Mouse (Mus musculus): ENCODE results near the gene Ddx46.
A peak's percentile ranks its signal among the peaks of the same experiment; 100 is the strongest.
"Not testable (repeated sequence)": the region's sequence is repeated elsewhere in the genome, so short reads cannot be mapped to it uniquely, and the experiment has no call there.

Ddx46 gene

DNA sequence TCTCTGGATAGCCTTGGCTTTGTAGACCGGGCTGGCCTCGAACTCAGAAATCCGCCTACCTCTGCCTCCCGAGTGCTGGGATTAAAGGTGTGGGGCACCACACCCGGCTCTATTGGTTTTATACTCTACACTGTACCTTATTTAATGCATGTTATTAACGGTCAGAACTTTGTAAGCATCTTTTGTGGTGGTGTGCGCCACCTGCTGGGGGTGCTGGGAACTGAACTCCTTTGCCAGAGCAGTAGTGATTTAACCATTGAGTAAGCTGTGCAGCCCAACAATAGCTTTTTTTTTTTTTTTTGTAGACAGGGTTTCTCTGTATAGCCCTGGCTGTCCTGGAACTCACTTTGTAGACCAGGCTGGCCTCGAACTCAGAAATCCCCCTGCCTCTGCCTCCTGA is 5.7 kb downstream of the Ddx46 start:
- peak; percentile 85 for DNase-seq

DNA sequence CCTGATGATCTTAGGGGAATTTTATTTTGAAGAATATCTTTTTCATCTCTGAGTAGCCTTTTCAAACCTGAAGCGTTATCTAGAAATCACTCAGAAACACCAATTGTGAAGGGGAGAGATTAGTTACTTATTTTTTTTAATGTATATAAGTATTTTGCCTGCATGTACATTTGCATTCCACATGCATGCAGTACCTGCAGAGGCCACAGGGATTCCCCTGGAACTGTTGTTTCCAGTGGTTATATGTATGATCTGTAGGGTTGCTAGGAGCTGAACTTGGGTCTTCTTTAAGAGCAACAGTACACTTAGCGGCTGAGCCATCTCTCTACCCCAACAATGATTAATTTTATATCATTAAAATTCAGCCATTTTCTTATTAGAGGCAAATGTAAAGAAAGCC is 9.7 kb downstream of the Ddx46 start:
- peak; percentile 25 for DNase-seq

DNA sequence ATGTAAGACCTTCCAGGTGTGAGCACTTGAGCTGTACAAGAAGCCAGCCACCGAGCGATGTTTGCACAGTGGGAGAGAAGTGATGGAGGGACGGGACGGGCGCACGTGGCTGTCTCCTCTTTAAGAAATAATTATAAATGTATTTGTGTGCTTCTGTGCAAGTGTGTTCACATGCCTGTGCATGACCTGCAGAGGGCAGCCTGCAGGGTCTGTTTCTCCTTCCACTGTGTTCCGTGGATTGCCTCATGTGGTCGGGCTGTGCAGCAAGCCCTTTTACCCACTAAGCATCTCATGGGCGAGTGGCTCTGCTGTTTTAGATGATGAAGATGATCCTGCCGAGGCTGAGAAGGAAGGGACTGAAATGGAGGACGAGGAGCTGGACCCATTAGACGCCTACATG is 15.3 kb downstream of the Ddx46 start:
- peak; percentile 8 for DNase-seq

DNA sequence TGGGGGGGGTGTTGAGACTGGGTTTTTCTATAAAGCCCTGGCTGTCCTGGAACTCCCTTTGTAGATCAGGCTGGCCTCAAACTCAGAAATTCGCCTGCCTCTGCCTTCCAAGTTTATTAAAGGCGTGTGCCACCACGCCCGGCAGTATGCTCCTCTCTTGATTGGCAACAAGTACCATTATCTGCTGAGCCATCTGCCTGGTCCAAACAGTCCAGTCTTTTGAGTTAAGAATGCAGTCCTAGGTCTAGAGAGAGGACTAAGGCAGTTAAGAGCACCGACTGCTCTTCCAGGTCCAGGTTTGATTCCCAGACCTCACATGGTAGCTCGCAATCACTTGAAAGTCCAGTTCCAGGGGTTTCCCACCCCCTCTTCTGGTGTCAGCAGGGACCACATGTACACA is 16.2 kb downstream of the Ddx46 start:
- DNase-seq: no peak

DNA sequence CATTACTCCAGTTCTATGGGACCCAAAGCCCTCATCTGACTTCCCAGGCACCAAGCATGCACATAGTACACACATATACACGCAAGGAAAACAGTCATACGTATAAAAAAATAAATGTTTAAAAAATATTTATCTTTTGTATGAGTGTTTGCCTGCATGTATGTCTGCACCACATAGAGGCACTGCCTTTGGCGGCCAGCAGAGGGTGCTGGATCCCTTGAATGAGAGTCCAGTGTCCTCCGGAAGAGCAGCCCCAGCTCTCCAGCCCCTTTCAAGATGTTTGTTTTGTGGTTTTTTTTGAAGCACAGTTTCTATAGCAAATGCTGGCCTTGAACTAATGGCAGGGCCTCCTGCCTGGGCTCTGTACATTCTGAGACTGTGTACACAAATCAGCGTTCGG is 33.7 kb downstream of the Ddx46 start:
- DNase-seq: peak; percentile 58

DNA sequence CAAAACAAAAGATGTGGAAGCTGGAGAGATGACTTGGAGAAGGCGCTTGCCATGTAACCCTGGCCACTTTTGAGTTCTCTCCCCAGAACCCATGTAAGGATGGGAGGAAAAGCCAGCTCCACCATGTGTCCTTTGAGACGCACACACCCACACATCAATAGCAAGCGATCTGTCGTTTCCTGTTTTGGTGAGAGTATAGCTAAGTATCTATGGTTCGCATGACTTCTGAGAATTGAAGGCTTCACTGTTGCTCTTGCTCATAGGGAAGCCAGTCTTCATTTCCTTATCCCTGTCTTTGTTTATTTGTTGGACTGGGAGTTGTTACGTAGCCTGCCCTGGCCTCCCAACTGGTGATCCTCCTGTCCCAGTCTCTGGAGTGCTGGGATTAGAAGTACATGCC is 37.9 kb downstream of the Ddx46 start:
- DNase-seq: no peak

DNA sequence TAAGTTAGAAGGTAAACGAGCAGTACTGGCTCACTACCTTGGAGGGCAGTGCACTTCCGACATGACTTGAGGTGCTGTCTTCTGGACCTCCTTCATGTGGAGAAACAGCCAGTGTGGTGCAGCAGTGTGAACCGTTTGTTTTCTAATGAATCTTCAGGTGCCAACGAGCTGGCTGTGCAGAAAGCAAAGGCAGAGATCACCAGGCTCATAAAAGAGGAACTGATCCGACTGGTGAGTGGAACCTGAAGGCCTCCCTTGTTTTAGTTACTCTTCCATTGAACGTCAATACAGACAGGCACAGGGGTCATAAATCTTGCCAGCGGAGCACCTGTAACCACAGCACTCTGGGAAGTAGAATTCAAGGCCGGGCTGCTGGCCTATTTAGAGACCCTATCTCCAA is 42.5 kb downstream of the Ddx46 start:
- DNase-seq: no peak

DNA sequence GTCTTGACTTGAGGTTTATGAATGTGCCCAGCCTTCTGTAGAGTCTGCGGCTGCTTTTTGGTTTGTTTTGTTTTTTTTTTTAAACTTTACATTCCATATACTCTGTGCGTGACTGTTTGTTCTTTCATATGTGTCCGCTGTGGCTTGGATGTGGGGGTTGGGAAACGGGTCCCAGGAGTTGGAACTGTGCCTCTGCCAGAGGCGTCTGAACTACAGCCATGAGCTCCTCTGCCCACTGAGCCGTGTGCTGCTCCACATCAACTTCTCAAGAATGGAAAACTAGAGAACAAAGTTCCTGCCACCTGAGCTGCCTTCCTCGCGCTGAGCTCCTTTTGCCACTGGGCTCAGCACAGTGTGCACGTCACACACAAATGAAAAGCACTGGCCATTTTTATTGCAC is 47.4 kb downstream of the Ddx46 start:
- DNase-seq: no peak

DNA sequence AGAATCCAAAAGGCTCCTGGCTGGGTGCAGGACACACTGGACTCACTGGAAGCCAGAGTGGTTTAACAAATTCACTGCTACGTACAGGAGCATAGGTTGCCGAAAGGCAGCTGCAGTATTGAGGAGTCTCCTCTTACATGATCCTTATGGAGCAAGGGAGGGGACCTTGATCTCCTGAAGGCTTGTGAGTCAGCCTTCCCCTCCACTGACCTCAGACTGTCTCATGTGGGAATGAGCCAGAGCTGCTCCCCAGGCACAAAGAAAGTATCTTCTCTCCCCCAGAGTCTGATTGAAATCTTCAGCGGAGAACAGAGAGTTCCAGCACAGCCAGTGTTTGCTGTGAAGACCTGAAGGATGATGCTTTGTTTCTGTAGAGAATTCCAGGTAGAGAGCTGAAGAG is 48.8 kb downstream of the Ddx46 start:
- no peak for DNase-seq

DNA sequence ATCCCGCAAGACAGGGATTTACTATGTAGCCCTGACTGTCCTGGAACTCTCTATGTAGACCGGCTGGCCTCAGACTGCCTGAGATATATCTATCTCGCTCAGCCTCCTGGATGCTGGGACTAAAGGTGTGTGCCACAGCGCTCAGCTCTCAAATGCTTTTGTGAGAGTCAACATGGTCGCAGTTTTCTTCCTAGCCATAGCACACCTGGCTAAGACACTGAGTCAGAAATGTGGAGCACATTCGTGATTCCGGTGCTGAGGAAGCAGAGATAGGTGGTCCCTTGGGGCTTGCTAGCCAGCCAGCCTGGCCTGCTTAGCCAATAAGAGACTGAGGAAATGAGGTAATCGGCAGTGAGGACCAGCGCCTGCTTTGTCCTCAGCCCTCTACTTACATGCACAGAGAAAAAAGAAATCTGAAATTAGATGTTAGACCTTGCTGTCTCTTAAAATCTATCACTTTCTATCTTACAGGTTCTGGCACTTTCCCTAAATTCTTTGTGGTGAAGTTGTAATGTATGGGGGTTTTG is 51.3 kb downstream of the Ddx46 start:
- no peak for DNase-seq

DNA sequence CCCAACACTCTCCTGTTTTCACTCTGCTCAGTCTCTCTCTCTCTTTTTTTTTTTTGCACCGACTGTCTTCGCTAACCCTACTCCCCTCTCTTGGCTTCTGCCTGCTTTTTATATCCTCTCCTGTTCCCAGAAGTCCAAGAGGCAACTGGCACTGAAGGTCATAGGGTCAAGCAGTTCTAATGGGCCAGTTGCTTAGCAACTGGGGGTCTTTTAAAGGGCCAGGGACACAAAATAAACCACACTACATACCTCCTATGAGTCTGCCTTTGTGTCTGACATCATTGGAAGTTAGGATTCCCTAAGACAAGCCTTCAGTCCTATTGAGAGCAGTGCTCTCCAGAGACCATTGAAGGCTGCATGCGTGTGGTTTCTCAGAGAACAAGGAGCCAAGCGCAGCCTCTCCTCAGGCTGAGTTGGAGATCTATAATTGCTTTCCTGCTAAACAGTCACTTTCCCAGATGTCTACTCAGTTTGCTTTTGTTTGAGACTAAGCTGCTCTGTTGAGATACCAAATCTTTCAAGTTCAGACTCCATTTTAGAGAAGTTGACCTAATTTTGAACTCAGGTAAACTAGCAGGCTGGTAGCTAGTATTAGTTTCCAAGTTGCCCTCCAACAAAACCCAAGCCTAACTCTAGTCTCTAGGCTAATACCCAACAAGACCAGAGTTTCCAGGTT is 53.2 kb downstream of the Ddx46 start:
- DNase-seq: no peak

DNA sequence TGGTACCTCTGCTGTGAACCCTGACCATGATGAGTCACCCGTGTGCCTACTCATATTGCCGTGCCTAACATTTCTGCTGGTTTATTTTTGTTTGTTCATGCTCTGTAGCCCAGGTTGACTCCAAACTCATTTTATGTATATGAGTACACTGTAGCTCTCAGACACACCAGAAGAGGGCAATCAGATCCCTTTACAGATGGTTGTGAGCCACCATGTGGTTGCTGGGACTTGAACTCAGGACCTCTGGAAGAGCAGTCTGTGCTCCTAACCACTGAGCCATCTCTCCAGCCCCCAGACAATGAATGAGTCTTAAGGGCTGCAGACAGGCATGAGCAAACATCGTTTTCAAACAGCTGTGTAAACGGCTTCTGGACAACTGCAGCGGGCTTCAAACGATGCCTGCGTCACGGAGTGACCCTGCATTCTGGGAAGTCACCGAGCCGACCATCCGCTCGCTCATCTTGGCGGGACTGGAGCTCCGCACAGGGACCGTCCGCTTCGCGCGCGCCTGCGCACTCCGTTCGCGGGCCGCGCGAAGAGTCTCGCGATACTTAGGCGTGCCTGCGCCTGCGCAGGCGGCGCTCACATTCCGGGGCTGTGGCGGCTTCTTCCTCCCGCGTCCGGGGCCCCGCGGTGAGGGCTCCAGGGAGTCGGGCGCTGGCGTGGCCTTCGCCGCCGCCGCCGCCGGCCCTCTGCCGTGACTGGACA is 57.9 kb downstream of the Ddx46 start, which contains the start of gene B230219D22Rik:
Gene B230219D22Rik, plus strand, starts transcription at position 590 of the 708 bp plus-strand sequence.
- peak; percentile 93 for DNase-seq

DNA sequence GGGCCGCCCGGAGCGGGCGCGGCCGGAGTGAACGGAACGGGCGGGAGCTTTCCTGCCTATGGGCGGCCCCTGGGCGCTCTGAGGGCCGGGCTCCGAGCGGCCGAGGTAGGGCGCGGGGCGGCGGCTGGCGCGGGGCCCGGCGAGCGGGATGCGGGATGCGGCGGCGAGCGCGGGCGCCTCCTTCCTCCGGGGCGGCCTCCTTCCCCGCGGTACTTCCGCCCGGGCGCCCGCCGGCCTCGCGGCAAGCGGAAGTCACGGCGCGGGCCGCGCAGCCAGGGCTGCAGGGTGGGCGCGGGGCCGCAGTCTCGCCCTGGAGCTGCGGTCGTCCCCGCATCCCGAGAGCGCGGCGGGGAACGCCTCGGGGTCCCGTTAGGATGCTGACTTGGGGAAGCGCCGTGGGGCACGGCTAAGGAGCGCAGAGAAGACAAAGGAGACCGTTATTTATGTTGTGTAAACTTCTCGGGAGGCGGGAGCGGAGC is 58.5 kb downstream of the Ddx46 start:
- no peak for DNase-seq

DNA sequence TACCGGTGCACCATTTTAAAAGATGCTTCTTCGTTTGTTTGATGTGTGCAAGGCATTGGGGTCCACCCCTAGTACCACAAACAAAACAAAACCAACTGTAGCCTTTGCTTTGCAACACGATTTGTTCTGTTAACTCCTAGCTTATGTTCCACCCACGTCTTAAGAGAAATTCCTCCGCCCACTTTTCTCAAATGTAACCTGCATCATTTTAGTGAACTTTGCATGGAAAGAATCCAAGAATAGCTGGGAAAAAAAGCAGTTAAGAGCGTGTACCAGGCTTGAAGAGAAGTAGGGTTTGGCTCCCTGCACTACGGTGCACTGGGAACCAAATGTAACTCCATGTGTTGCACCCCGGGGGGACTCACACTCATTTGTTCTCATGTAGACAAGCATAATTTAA is 59.3 kb downstream of the Ddx46 start:
- DNase-seq: no peak

DNA sequence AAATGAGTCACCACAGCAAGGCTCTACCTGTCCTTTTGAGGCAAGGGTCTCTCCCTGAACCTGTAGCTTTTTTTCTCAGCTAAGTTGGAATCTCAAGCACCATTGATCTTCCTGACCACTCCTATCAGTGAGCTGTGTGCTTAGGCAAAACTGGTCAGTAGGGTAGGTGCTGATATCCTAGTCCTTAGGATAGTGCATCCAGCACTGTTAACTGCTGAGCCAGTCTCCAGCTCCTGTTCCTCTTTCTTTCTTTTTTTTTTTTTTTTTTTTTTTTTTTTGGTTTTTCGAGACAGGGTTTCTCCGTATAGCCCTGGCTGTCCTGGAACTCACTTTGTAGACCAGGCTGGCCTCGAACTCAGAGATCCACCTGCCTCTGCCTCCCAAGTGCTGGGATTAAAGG is 61.2 kb downstream of the Ddx46 start:
- DNase-seq: not testable (repeated sequence)

DNA sequence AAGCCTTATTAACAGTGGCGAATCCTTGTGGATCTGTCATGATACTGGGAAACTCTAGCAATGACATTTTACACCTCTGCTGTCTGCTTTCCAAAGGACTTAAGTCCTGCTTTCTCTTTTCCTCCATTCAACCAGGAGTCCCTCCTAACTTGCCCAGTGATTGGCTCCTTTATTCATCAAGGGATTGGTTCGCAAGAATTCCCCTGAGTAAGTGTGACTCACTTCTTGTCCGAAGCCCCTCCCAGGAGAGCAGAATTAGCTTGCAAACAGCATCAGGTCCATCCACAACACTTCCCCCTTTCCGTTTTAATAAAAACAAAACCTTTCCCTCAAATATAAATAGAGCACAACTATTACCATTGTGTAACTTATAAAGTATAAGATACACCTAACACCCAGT is 69.5 kb downstream of the Ddx46 start:
- DNase-seq: no peak

DNA sequence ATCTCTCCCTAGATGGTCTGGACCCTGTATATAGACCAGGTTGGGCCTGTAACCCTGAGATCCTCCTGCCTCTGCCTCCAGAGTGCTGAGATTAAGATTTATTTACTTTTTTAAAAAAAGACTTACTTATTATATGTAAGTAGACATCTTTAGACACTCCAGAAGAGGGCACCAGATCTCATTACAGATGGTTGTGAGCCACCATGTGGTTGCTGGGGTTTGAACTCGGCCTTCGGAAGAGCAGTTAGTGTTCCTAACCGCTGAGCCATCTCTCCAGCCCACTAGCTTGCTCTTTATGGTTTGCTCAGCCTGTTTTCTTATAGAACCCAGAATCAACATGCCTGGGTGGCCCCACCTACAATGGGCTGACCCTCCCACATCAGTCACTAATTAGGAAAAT is 78.0 kb downstream of the Ddx46 start:
- DNase-seq: no peak

DNA sequence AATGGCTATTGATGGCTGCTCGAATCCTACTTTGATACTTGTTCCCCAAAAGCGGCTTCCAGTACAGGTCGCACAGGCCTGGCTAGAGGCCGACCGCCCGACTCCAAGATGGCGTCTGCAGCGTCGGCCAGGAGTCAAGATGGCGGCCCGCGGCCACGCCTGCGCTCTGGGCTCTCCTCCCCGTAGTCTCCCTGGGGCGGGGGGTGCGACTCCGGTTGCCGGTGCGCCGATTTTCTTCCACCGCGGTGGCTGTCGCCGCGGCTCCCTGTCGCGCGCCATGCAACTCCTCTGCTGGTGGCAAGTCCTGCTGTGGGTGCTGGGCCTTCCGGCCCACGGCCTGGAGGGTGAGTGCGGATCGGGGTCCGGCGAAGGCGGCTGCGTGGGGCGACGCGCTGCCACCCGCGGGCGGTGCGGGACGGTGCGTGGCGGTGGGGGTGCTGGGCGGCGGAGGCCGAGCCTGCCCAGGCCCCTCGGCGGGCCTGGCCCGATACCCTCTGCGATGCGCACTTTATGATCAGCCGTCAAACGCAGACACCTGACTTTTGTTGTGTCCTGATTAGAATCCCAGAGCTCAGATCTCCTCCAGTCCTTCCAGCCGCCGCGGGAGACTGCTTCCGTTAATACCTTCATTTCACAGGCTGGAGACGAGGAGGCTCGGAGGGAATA is 79.8 kb downstream of the Ddx46 start, which contains the start of gene Txndc15:
Gene Txndc15, plus strand, starts transcription at position 150 of the 666 bp plus-strand sequence.
- peak; percentile 90 for DNase-seq

DNA sequence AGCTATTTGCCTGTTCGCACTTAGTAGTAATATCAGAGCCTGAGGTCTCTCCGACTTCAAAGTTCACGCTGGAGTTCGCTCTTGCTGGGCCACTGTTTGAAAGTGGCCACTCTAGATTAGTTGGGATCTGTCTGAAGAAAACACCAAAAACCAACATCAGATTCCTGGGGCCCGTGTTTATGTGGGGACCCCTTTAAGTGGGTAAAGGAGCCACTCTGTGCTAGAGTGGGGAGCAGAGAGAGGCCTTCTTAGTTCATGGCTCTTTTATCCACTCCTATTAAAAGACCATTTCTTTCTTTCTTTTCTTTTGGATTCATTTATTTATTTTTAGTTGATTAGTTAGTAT is 80.3 kb downstream of the Ddx46 start:
- DNase-seq: no peak

DNA sequence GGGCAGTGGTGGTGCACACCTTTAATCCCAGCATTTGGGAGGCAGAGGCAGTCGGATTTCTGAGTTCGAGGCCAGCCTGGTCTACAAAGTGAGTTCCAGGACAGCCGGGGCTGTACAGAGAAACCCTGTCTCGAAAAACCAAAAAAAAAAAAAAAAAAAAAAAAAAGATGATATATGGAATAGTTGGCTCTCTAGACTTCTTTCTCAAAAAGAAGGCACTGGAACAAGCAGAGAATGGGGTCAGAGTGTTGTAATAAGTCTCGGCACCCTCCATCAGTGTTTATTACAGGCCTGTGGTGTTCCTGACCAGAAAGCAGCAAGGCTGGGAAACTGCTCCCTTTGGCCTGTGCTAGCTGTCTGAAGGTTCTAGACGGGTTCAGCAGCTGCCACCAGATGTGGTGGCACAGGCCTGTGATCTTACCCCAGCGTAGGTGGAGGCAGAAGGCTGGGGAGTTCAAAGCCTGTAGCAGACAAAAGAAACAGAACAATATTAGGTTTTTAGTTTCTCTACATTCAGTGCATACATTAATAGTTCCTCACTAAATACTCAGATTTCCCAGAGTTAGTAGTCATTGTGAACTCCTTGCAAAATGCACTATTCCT is 81.2 kb downstream of the Ddx46 start:
- no peak for DNase-seq

DNA sequence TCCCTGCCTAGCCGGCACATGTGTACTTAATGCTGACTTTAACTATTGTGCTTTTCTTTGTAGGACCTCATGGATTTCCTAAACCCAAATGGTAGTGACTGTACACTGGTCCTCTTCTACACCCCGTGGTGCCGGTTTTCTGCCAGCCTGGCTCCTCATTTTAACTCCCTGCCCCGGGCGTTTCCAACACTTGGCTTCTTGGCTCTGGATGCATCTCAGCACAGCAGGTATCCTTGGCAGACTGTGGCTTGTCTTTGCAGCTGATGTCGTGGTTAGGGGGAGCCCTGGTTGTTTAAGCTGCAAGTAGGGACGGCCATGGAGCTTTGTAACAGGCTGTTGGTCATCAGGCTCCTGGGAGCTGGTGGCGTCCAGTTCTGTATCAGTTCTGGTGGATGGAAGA is 86.7 kb downstream of the Ddx46 start:
- no peak for DNase-seq

DNA sequence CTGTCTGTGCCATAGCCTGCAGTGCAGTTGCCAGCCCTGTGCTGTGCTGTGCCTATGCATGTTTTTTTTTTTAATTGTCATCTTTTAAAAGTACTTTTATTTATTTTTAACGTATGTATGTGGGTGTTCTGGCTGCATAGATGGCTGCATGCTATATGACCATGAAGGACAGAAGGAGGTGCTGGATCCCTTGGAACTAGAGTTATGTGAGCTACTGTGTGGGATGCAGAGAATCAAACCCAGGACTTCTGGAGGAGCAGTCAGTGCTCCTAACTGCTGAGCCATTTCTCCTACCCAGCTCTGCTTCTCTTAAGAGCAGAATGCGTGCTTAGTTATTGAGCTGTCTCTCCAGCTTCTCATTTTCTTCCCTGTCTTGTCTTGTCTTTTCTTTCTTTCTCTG is 87.2 kb downstream of the Ddx46 start:
- no peak for DNase-seq

DNA sequence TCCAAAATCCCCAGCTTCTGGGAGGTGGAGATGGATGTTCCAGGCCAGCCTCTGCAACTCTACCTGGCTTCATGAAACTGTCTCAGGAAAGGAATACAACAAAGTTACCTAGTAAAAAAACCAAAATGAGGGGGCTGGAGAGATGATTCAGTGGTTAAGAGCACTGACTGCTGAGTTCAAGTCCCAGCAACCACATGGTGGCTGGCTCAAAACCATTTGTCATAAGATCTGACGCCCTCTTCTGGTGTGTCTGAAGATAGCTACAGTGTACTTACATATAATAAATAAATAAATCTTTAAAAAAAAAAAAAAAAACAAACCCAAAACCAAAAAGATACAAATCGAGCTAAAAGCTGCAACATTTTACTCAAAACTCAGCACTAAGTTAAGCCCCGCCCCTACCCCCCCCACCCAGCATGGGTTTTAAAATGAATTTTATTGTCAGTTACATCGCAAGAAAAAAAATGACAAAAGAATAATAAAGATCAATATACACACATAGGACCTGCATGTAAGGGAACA is 91.8 kb downstream of the Ddx46 start:
- DNase-seq: peak; percentile 30
